Mouse (Mus musculus) forebrain, embryonic 11.5 days (tissue): Measurements from ENCODE around the gene B230217C12Rik. TPM values are rescaled to one million over a fixed set of nuclear protein-coding genes. Genes with fewer than 3 reads are reported as not detected.

Experiments
- ATAC-seq: fragments of 200-750 bp; cut with Nextera tagmentation; replicated peaks from 2 replicates; pipeline ENCODE4 v1.8.0; 2017; ENCODE audit warnings: moderate TSS enrichment; ENCODE audit not compliant: low FRiP score
- DNase-seq: peaks from one replicate; pipeline ENCODE4 v3.0.0-alpha.2; 2017; ENCODE audit warnings: low spot score
- H3K27ac ChIP-seq: fragments of 300-500 bp; sonication (generic); 2 replicates; pipeline ENCODE4 v1.5.1; 2014; ENCODE audit warnings: low read depth, low read length
- H3K27me3 ChIP-seq: fragments of 300-500 bp; sonication (generic); 2 replicates; pipeline ENCODE4 v1.6.1; 2014; ENCODE audit warnings: mild to moderate bottlenecking, low read length, mixed read lengths; ENCODE audit not compliant: control insufficient read depth, insufficient read depth
- H3K36me3 ChIP-seq: fragments of 300-500 bp; sonication (generic); 2 replicates; pipeline ENCODE4 v1.6.1; 2014; ENCODE audit warnings: mild to moderate bottlenecking, low read length, moderate library complexity, mixed read lengths; ENCODE audit not compliant: control insufficient read depth, insufficient read depth
- H3K4me1 ChIP-seq: fragments of 300-500 bp; sonication (generic); replicated peaks from 2 replicates; pipeline ENCODE4 v1.6.1; 2014; ENCODE audit warnings: low read length, mixed read lengths; ENCODE audit not compliant: control insufficient read depth, insufficient read depth
- H3K4me2 ChIP-seq: fragments of 300-500 bp; sonication (generic); 2 replicates; pipeline ENCODE4 v1.6.1; 2014; ENCODE audit warnings: low read depth, mild to moderate bottlenecking, low read length, moderate library complexity, mixed read lengths; ENCODE audit not compliant: severe bottlenecking
- H3K4me3 ChIP-seq: fragments of 300-500 bp; sonication (generic); 2 replicates; pipeline ENCODE4 v1.5.1; 2014; ENCODE audit warnings: low read depth, low read length
- H3K9ac ChIP-seq: fragments of 300-500 bp; sonication (generic); 2 replicates; pipeline ENCODE4 v1.6.1; 2014; ENCODE audit warnings: low read length
- H3K9me3 ChIP-seq: fragments of 300-500 bp; sonication (generic); 2 replicates; pipeline ENCODE4 v1.6.1; 2016; ENCODE audit warnings: low read length, mixed read lengths; ENCODE audit not compliant: control insufficient read depth
- WGBS: fragments of 180-500 bp; shearing (Covaris S2); extraction: QIAGEN DNeasy Blood & Tissue Kit; methylation state at CpG from one replicate; pipeline ENCODE4 v1.1.7; 2014; 5-methylcytosine and 5-hydroxymethylcytosine counted together
- polyA plus RNA-seq: library from polyadenylated mRNA; unstranded; fragments of >200 nt; fragmentation: Nextera tagmentation; extraction: Ambion mirVana; gene quantifications from 2 replicates; pipeline ENCODE4 v1.2.1, GENCODE M21; 2014

Gene B230217C12Rik
- polyA plus RNA-seq, 1 experiment from 2014 or later, result 17.7 TPM

GRCm38 (mm10) chr11:97806613-97806964 lies 34.0 kb upstream of the B230217C12Rik start:
- Histone ChIP-seq H3K27me3 (no peaks in the 10 kb centered on the region), H3K4me2 (no peak overlapping the region), H3K27ac (no peak overlapping the region), H3K9me3 (no peaks in the 10 kb centered on the region), H3K36me3 (no peaks in the 10 kb centered on the region), H3K4me1 (peaks cover 46% of the 10 kb centered on the region), H3K9ac (no peak overlapping the region), H3K4me3 (no peak overlapping the region)
- DNase-seq (no peak), ATAC-seq (no peak)
- WGBS, result 77% methylated on average over 7 of the region's 7 CpGs

GRCm38 (mm10) chr11:97807626-97808025 lies 33.0 kb upstream of the B230217C12Rik start:
- Histone ChIP-seq H3K4me2 (no peak overlapping the region), H3K9me3 (no peaks in the 10 kb centered on the region), H3K27ac (peak overlapping the region; percentile 42; the same call in 1 of the 2 replicates), H3K4me1 (peaks cover 52% of the 10 kb centered on the region), H3K27me3 (no peaks in the 10 kb centered on the region), H3K36me3 (no peaks in the 10 kb centered on the region), H3K4me3 (no peak overlapping the region), H3K9ac (no peak overlapping the region)
- DNase-seq (no peak), ATAC-seq (no peak)
- 41% methylated on average over 6 of the region's 6 CpGs for WGBS

- Histone ChIP-seq H3K9me3 (no peaks in the 10 kb centered on the region), H3K9ac (no peak overlapping the region), H3K4me2 (no peak overlapping the region), H3K36me3 (no peaks in the 10 kb centered on the region), H3K4me1 (peaks cover 56% of the 10 kb centered on the region), H3K4me3 (no peak overlapping the region), H3K27me3 (no peaks in the 10 kb centered on the region), H3K27ac (no peak overlapping the region; the same call in 1 of the 2 replicates)
- WGBS, result 64% methylated on average over 2 of the region's 2 CpGs
- ATAC-seq (no peak), DNase-seq (no peak)
Measured at GRCm38 (mm10) chr11:97808093-97808492, 32.5 kb upstream of the B230217C12Rik start.

- Histone ChIP-seq H3K4me1 (peaks cover 61% of the 10 kb centered on the region), H3K9ac (no peak overlapping the region), H3K27me3 (no peaks in the 10 kb centered on the region), H3K4me2 (no peak overlapping the region), H3K9me3 (no peaks in the 10 kb centered on the region), H3K36me3 (no peaks in the 10 kb centered on the region), H3K27ac (no peak overlapping the region), H3K4me3 (no peak overlapping the region)
- no peak for ATAC-seq
- WGBS, result 53% methylated on average over 5 of the region's 5 CpGs
- no peak for DNase-seq
Measured at GRCm38 (mm10) chr11:97808621-97809234, 31.9 kb upstream of the B230217C12Rik start.

GRCm38 (mm10) chr11:97809235-97810121 lies 31.1 kb upstream of the B230217C12Rik start:
- no peak overlapping the region for H3K4me2 ChIP-seq
- no peaks in the 10 kb centered on the region for H3K27me3 ChIP-seq
- WGBS, result 73% methylated on average over 7 of the region's 7 CpGs
- no peak overlapping the region for H3K9ac ChIP-seq
- no peak overlapping the region for H3K4me3 ChIP-seq
- ATAC-seq (no peak), DNase-seq (no peak)
- H3K9me3 ChIP-seq, result no peaks in the 10 kb centered on the region
- H3K27ac ChIP-seq, result no peak overlapping the region; the same call in 1 of the 2 replicates
- H3K4me1 ChIP-seq, result peaks cover 63% of the 10 kb centered on the region
- no peaks in the 10 kb centered on the region for H3K36me3 ChIP-seq

- no peaks in the 10 kb centered on the region for H3K9me3 ChIP-seq
- H3K4me3 ChIP-seq, result no peak overlapping the region
- no peaks in the 10 kb centered on the region for H3K27me3 ChIP-seq
- 80% methylated on average over 7 of the region's 7 CpGs for WGBS
- no peak overlapping the region for H3K9ac ChIP-seq
- H3K4me2 ChIP-seq, result no peak overlapping the region
- ATAC-seq, result no peak
- no peak for DNase-seq
- H3K4me1 ChIP-seq, result peaks cover 60% of the 10 kb centered on the region
- H3K36me3 ChIP-seq, result no peaks in the 10 kb centered on the region
- H3K27ac ChIP-seq, result no peak overlapping the region
Measured at GRCm38 (mm10) chr11:97810356-97810755, 30.2 kb upstream of the B230217C12Rik start.

GRCm38 (mm10) chr11:97810970-97811369 lies 29.6 kb upstream of the B230217C12Rik start:
- Histone ChIP-seq H3K4me2 (no peak overlapping the region), H3K27ac (no peak overlapping the region), H3K4me1 (peaks cover 57% of the 10 kb centered on the region), H3K9ac (no peak overlapping the region), H3K9me3 (no peaks in the 10 kb centered on the region), H3K4me3 (no peak overlapping the region), H3K27me3 (no peaks in the 10 kb centered on the region), H3K36me3 (no peaks in the 10 kb centered on the region)
- 11% methylated on average over 3 of the region's 3 CpGs for WGBS
- no peak for DNase-seq
- ATAC-seq, result no peak

GRCm38 (mm10) chr11:97811569-97812362 lies 28.8 kb upstream of the B230217C12Rik start:
- peak overlapping the region; percentile 36; the same call in 1 of the 2 replicates for H3K4me2 ChIP-seq
- no peaks in the 10 kb centered on the region for H3K9me3 ChIP-seq
- no peak overlapping the region for H3K4me3 ChIP-seq
- H3K36me3 ChIP-seq, result no peaks in the 10 kb centered on the region
- peaks cover 51% of the 10 kb centered on the region for H3K4me1 ChIP-seq
- WGBS, result 26% methylated on average over 12 of the region's 13 CpGs
- DNase-seq (no peak), ATAC-seq (peak; percentile 5; the same call in 1 of the 2 replicates)
- peak overlapping the region; percentile 18 for H3K9ac ChIP-seq
- no peaks in the 10 kb centered on the region for H3K27me3 ChIP-seq
- peak overlapping the region; percentile 76 for H3K27ac ChIP-seq
